Mouse (Mus musculus) forebrain, embryonic 12.5 days (tissue): ENCODE results near the gene Zbtb12. TPM values are rescaled to one million over a fixed set of nuclear protein-coding genes. Genes with fewer than 3 reads are reported as not detected.

Source experiments
- ATAC-seq: fragments of 200-750 bp; cut with Nextera tagmentation; 2 replicates; pipeline ENCODE4 v1.8.0; 2017; ENCODE audit warnings: moderate TSS enrichment; ENCODE audit not compliant: low FRiP score
- H3K27ac ChIP-seq: fragments of 300-500 bp; sonication (generic); 2 replicates; pipeline ENCODE4 v1.5.1; 2016; ENCODE audit warnings: mild to moderate bottlenecking
- H3K27me3 ChIP-seq: fragments of 300-500 bp; sonication (generic); 2 replicates; pipeline ENCODE4 v1.6.1; 2016; ENCODE audit warnings: mild to moderate bottlenecking
- H3K36me3 ChIP-seq: fragments of 300-500 bp; sonication (generic); replicated peaks from 2 replicates; pipeline ENCODE4 v1.6.1; 2016; ENCODE audit warnings: mild to moderate bottlenecking
- H3K4me1 ChIP-seq: fragments of 300-500 bp; sonication (generic); 2 replicates; pipeline ENCODE4 v1.6.1; 2016
- H3K4me2 ChIP-seq: fragments of 300-500 bp; sonication (generic); 2 replicates; pipeline ENCODE4 v1.6.1; 2016; ENCODE audit warnings: mild to moderate bottlenecking, moderate library complexity
- H3K4me3 ChIP-seq: fragments of 300-500 bp; sonication (generic); replicated peaks from 2 replicates; pipeline ENCODE4 v1.5.1; 2016; ENCODE audit warnings: mild to moderate bottlenecking
- H3K9ac ChIP-seq: fragments of 300-500 bp; sonication (generic); 2 replicates; pipeline ENCODE4 v1.6.1; 2016; ENCODE audit warnings: mild to moderate bottlenecking
- H3K9me3 ChIP-seq: fragments of 300-500 bp; sonication (generic); 2 replicates; pipeline ENCODE4 v1.6.1; 2016
- WGBS: fragments of 180-500 bp; shearing (Covaris S2); methylation state at CpG from one replicate; pipeline ENCODE4 v1.1.7; 2016; 5-methylcytosine and 5-hydroxymethylcytosine counted together
- polyA plus RNA-seq: library from polyadenylated mRNA; unstranded; fragments of >200 nt; fragmentation: Nextera tagmentation; extraction: Ambion mirVana; gene quantifications from 2 replicates; pipeline ENCODE4 v1.2.1, GENCODE M21; 2016

Gene Zbtb12
- polyA plus RNA-seq, 1 experiment from 2014 or later = 9.2 TPM

- H3K36me3 ChIP-seq = peaks cover 60% of the 10 kb centered on the region
- peaks cover 22% of the 10 kb centered on the region for H3K4me1 ChIP-seq
- no peaks in the 10 kb centered on the region for H3K9me3 ChIP-seq
- under 1% methylated on average over 25 of the region's 25 CpGs for WGBS
- peak overlapping the region; percentile 75 for H3K4me3 ChIP-seq
- H3K9ac ChIP-seq = peak overlapping the region; percentile 88
- H3K4me2 ChIP-seq = peak overlapping the region; percentile 90
- ATAC-seq = no peak; the same call in none of the 2 replicates
- H3K27me3 ChIP-seq = no peaks in the 10 kb centered on the region
- peak overlapping the region; percentile 44; the same call in 1 of the 2 replicates for H3K27ac ChIP-seq
Measured at GRCm38 (mm10) chr17:34850517-34851125, 28.7 kb upstream of the Zbtb12 start.

DNA sequence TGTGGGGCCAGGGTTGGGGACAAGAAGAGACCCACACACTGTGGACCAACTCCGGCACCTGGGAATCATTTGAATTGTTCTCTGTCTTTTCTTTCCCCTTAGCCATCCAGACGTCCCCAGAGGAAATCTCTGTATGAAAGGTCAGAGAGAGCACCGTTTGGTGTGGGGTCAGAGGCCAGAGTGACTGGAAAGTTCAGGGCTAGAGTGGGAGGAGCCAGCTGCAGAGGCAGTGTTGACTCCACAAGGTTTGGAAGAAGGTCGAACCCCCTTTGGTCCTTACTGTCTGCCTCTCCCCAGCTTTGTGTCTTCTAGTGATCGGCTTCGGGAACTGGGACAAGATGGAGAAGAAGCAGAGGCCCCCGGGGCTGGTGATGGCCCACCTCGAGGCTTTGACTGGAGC, 25.8 kb upstream of the Zbtb12 start:
- H3K4me1 ChIP-seq = peaks cover 22% of the 10 kb centered on the region
- H3K9ac ChIP-seq = no peak overlapping the region
- no peak overlapping the region for H3K27ac ChIP-seq
- no peak overlapping the region for H3K4me2 ChIP-seq
- WGBS = 83% methylated on average over 8 of the region's 8 CpGs
- peaks cover 57% of the 10 kb centered on the region for H3K36me3 ChIP-seq
- no peaks in the 10 kb centered on the region for H3K27me3 ChIP-seq
- ATAC-seq = no peak
- no peaks in the 10 kb centered on the region for H3K9me3 ChIP-seq
- H3K4me3 ChIP-seq = no peak overlapping the region

- H3K4me2 ChIP-seq = no peak overlapping the region
- H3K27me3 ChIP-seq = no peaks in the 10 kb centered on the region
- 74% methylated on average over 3 of the region's 3 CpGs for WGBS
- no peaks in the 10 kb centered on the region for H3K9me3 ChIP-seq
- peaks cover 14% of the 10 kb centered on the region for H3K4me1 ChIP-seq
- peaks cover 57% of the 10 kb centered on the region for H3K36me3 ChIP-seq
- no peak for ATAC-seq
- no peak overlapping the region for H3K4me3 ChIP-seq
- no peak overlapping the region for H3K27ac ChIP-seq
- H3K9ac ChIP-seq = no peak overlapping the region
Measured at GRCm38 (mm10) chr17:34854761-34855160, 24.5 kb upstream of the Zbtb12 start.

DNA sequence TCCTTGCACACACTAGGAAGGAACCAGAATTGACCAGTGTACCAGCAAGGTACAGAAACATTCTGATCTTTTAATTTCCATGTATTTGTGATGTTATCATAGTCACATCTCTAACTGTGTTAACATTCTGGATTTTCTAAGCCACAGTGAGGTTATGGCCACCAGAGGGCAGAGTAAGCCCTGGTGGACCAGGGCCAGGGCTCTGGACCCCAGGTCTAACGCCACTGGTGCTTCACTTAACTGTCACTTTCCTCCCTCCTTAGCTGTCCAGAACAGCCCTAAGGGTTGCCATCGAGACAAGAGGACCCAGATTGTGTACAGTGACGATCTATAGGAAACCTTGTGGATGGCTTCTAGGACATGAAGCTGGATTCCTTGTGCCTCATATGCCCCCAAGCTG, 23.5 kb upstream of the Zbtb12 start:
- WGBS = 44% methylated on average over 3 of the region's 3 CpGs
- Histone ChIP-seq H3K36me3 (peaks cover 57% of the 10 kb centered on the region), H3K4me1 (peaks cover 10% of the 10 kb centered on the region), H3K4me2 (no peak overlapping the region), H3K27ac (no peak overlapping the region), H3K4me3 (no peak overlapping the region), H3K27me3 (no peaks in the 10 kb centered on the region), H3K9me3 (no peaks in the 10 kb centered on the region), H3K9ac (no peak overlapping the region)
- no peak for ATAC-seq

GRCm38 (mm10) chr17:34858670-34859069, 20.6 kb upstream of the Zbtb12 start:
- no peaks in the 10 kb centered on the region for H3K4me1 ChIP-seq
- no peak overlapping the region for H3K27ac ChIP-seq
- no peaks in the 10 kb centered on the region for H3K9me3 ChIP-seq
- ATAC-seq = no peak
- H3K36me3 ChIP-seq = peaks cover 41% of the 10 kb centered on the region
- 89% methylated on average over 4 of the region's 4 CpGs for WGBS
- no peak overlapping the region for H3K4me3 ChIP-seq
- no peak overlapping the region for H3K4me2 ChIP-seq
- no peak overlapping the region for H3K9ac ChIP-seq
- 0 out of 2 replicates have a peak, but pooled peaks cover 9% of the 10 kb centered on the region for H3K27me3 ChIP-seq

GRCm38 (mm10) chr17:34860514-34860913, 18.8 kb upstream of the Zbtb12 start:
- Histone ChIP-seq H3K4me2 (no peak overlapping the region), H3K4me1 (peaks cover 3% of the 10 kb centered on the region; the same call in 1 of the 2 replicates), H3K4me3 (no peak overlapping the region), H3K9me3 (no peaks in the 10 kb centered on the region), H3K36me3 (peaks cover 24% of the 10 kb centered on the region), H3K27ac (no peak overlapping the region), H3K9ac (no peak overlapping the region), H3K27me3 (0 out of 2 replicates have a peak, but pooled peaks cover 9% of the 10 kb centered on the region)
- WGBS = 89% methylated on average over 9 of the region's 9 CpGs
- ATAC-seq = no peak

DNA sequence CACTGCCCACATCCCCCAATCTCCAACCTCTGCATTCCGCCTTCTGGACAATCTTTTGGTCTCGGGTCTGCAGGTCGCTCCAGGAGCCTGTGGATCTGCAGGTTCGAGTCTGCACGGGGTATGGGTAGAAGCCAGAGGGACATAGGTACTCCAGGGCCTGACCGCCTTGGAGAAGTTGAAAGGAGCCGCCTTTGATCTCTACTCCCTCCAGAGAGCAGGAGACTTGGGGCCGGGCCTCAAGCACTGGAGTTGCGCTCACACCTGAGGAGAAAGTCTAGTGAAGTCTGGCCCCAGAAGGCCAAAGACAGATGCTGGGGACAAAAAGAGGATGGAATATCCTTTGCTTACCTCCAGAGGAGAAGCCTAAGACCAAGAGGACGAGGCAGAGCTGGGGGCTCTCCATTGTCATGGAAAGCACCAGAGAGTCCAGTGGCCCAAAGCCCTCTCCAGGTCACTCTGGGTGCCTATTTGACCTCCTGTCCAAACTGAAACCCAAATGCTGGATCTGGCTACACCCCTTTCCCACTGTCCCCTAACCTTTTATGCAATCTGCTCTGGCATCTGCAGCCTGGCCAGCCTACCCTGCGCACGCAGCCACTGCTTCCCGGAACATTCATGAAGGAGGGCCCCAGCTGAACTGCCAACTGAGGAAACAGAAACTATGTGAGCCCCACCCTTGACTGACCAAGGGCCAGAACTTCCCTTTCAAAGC, 17.4 kb upstream of the Zbtb12 start:
- WGBS = 80% methylated on average over 13 of the region's 13 CpGs
- Histone ChIP-seq H3K27me3 (0 out of 2 replicates have a peak, but pooled peaks cover 9% of the 10 kb centered on the region), H3K4me1 (peaks cover 3% of the 10 kb centered on the region; the same call in 1 of the 2 replicates), H3K36me3 (peaks cover 12% of the 10 kb centered on the region; the same call in 1 of the 2 replicates), H3K4me2 (no peak overlapping the region), H3K9me3 (no peaks in the 10 kb centered on the region), H3K9ac (no peak overlapping the region), H3K27ac (no peak overlapping the region), H3K4me3 (no peak overlapping the region)
- no peak for ATAC-seq

DNA sequence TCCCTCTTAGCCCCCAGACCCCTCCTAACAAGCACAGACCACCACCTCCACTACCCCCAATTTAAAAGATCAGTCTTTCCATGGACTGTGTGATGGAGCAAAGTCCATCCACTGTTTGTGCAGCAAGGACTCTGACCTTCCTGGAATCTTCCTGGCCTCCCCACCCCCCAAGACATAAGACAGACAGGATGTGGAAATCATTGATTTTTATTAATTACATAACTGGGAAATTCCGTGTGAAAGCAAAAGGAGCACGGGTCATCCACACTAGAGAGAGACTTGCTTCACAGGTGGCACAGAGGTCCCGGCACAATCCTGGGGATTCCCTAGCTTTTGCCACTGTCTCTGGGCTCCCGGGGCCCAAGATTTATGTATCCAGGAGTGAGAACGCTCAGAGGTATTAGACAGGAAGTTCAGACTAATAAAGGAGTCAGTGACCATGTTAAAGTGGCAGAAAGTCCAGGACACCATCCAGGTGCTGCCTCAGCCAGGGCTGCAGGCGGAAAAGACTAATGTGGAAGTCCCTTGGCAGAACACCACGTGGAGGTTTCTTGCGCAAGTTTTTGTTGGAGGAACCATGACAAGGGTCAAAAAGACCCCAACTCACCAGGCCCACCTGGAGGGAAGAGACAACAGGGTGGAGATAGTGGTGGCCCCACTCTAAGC, 16.7 kb upstream of the Zbtb12 start, which contains the start of gene Cfb:
Cfb (minus strand) TSS at position 103 of the 666 bp plus-strand sequence.
- no peak within 1 kb of the TSS for H3K4me2 ChIP-seq
- H3K9me3 ChIP-seq = no peaks in the 10 kb centered on the region
- 76% methylated on average over 8 of the region's 8 CpGs for WGBS
- H3K36me3 ChIP-seq = peaks cover 5% of the 10 kb centered on the region; the same call in 1 of the 2 replicates
- no peak within 1 kb of the TSS for H3K27ac ChIP-seq
- H3K4me3 ChIP-seq = no peak within 1 kb of the TSS
- ATAC-seq = no peak
- H3K4me1 ChIP-seq = peaks cover 3% of the 10 kb centered on the region; the same call in 1 of the 2 replicates
- peaks cover 9% of the 10 kb centered on the region; the same call in 1 of the 2 replicates for H3K27me3 ChIP-seq
- no peak within 1 kb of the TSS for H3K9ac ChIP-seq

GRCm38 (mm10) chr17:34865981-34866380, 13.3 kb upstream of the Zbtb12 start:
- H3K27ac ChIP-seq = no peak overlapping the region
- no peak overlapping the region for H3K4me3 ChIP-seq
- 71% methylated on average over 7 of the region's 7 CpGs for WGBS
- no peak overlapping the region for H3K4me2 ChIP-seq
- peaks cover 9% of the 10 kb centered on the region; the same call in 1 of the 2 replicates for H3K27me3 ChIP-seq
- no peak for ATAC-seq
- no peaks in the 10 kb centered on the region for H3K36me3 ChIP-seq
- H3K4me1 ChIP-seq = peaks cover 3% of the 10 kb centered on the region; the same call in 1 of the 2 replicates
- no peak overlapping the region for H3K9ac ChIP-seq
- no peaks in the 10 kb centered on the region for H3K9me3 ChIP-seq

- no peak for ATAC-seq
- 90% methylated on average over 6 of the region's 6 CpGs for WGBS
Measured at GRCm38 (mm10) chr17:34874321-34874720, 5.0 kb upstream of the Zbtb12 start.

GRCm38 (mm10) chr17:34881166-34881565, 1.9 kb downstream of the Zbtb12 start:
- H3K4me1 ChIP-seq = 0 out of 2 replicates have a peak, but pooled peaks cover 6% of the 10 kb centered on the region
- ATAC-seq = no peak
- no peaks in the 10 kb centered on the region for H3K36me3 ChIP-seq
- no peak overlapping the region for H3K9ac ChIP-seq
- H3K9me3 ChIP-seq = no peaks in the 10 kb centered on the region
- peaks cover 13% of the 10 kb centered on the region for H3K27me3 ChIP-seq
- no peak overlapping the region for H3K27ac ChIP-seq
- no peak overlapping the region for H3K4me2 ChIP-seq
- H3K4me3 ChIP-seq = no peak overlapping the region

More at GRCm38 (mm10) chr17:34874321-34874720, 5.0 kb upstream of the Zbtb12 start:
- no peaks in the 10 kb centered on the region for H3K36me3 ChIP-seq
- 0 out of 2 replicates have a peak, but pooled peaks cover 3% of the 10 kb centered on the region for H3K27me3 ChIP-seq
- no peaks in the 10 kb centered on the region for H3K9me3 ChIP-seq
- H3K4me3 ChIP-seq = no peak overlapping the region
- H3K4me2 ChIP-seq = no peak overlapping the region
- H3K27ac ChIP-seq = no peak overlapping the region
- no peaks in the 10 kb centered on the region for H3K4me1 ChIP-seq
- H3K9ac ChIP-seq = no peak overlapping the region

GRCm38 (mm10) chr17:34881683-34882310, 2.5 kb downstream of the Zbtb12 start, which contains the start of gene Gm20547:
Gene Gm20547 (minus strand): TSS chr17:34882042.
- WGBS = 8% methylated on average over 15 of the region's 15 CpGs
- H3K27ac ChIP-seq = no peak within 1 kb of the TSS
- H3K4me1 ChIP-seq = 0 out of 2 replicates have a peak, but pooled peaks cover 6% of the 10 kb centered on the region
- H3K9ac ChIP-seq = no peak within 1 kb of the TSS
- no peak within 1 kb of the TSS for H3K4me3 ChIP-seq
- H3K4me2 ChIP-seq = no peak within 1 kb of the TSS
- H3K36me3 ChIP-seq = no peaks in the 10 kb centered on the region
- no peak for ATAC-seq
- no peaks in the 10 kb centered on the region for H3K9me3 ChIP-seq
- H3K27me3 ChIP-seq = peaks cover 13% of the 10 kb centered on the region
